Mouse (Mus musculus) kidney, adult 9 months (tissue): ENCODE data around the gene Bicc1.

Source experiments
- DNase-seq: peaks from one replicate; pipeline ENCODE4 v3.0.0; 2022

Gene Bicc1

DNA sequence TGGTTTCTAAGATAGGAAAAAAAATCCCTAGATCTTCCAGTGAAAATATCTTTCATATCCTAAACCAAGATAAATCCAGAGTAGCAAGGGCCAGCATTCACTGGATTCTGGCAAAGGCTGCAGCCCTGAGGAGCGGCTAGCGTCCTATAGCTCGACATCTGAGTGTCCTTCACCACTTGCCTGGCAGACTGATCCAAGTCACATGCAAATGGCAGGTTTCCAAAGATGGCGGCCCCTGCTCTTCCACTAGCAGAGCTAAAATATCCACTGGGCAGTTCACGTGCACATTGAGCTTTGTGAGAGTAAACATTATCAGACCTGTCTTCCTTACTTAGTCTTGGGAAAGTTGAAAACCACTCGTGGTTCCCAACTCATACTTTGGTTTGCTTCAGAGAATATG lies 222.1 kb downstream of the Bicc1 start:
- DNase-seq = peak; percentile 17

DNA sequence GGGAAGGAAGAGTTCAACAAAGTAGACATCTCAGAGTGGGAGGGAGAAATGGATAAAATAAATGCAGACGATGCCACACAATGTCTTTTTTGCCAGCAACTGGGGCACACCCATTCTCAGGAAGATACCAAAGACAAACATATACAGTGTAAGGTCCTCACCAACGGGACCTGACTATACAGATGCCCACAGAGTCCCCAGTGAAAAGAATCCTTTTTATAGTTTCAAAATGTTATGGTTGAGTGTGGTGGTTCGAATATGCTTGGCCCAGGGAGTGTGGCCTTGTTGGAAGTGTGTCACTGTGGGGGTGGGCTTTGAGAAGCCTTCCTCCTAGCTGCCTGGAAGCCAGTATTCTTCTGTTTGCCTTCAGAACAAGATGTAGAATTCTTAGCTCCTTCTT lies 223.5 kb downstream of the Bicc1 start:
- DNase-seq = no peak

DNA sequence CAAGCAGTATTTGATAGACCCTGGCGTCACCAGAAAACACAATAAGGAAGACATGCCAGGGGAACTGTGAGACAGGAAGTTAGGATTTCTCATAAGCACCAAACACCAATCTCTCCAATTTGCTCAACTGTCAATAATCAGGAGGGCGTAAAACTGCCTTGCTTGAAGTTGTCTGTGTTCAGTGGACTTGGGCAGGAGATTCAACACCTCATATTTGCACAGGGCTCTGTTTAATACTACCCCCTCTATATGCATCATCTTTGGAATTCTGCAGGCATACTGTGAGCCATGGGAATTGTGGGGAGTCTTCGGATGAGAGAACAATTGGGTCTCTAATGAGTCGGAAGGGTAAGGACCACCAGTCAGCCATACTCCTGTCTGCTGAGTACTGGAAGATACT lies 233.4 kb downstream of the Bicc1 start:
- DNase-seq = no peak

DNA sequence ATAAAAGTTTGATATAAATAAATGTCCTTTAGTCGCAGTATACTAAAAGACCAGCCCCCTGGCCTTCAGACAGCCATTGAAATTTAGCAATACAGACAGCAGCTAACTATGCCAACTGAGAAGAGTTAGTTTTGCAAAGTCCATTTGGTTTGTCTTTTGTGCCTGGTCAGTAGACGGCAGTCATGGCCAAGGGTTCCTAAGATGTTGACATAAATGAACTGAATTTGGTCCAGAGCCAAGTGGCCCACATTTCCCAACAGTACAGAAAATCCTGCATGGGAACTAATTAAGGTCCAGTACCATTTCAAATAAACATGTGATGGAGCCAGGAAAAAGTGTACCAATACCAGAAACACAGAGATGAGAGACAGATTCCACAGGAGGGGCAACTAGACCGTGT lies 235.2 kb downstream of the Bicc1 start:
- DNase-seq = no peak

DNA sequence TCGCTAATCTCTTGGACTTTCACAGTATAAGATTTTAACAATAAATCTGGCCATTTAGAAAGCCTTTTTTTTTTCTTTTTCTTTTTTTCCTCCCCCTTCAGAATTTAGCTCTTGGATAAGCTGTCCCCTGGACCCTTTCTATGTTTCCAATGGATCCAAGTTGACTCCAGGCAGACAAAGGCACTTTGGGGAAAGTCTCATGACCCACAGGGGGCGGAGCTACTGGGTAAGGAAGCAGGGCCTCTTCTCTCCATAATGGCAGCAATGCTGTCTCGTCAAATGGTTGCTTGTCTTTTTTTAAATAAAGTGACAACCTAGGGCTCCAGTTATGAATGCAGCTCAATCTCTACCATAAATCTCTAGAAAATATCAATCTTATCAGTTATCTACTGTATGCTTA lies 235.6 kb downstream of the Bicc1 start:
- no peak for DNase-seq

DNA sequence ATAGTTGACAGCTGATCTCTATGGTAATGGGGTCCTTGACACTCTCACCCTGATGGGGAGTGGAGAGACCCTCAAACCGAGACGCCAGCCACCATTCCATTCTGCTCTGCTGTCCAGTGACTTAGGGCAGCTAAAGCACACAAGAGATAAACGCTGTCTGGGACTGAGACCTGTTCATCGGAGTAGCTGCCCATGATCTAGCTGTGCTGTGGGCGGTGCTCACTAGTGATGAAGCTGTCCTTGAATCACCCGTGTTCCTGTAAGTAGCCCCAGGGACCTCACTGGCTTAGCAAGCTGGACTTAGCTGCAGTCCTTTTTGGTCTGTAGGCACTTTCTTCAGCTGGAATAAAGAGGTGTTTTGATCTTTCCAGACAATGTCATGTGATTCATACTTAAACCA lies 238.0 kb downstream of the Bicc1 start:
- no peak for DNase-seq

DNA sequence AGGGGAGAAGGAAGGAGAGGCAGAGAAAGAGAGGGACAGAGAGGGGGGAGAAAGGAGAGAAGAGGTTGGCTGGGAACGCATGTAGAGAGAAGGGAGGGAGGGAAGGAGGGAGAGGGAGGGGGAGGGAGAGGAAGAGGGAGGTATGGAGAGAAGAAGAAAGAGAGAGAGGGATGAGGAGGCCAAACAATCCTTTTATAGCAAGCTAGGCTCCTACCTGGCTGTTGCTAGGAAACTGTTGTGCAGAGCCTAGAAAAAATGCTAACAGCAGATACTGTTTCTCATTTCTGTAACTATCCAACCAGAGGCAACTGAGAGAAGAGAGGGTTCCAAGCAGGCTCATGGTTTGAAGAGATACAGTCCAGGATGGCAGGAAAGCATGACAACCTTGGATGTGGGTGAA lies 239.6 kb downstream of the Bicc1 start:
- DNase-seq = no peak

DNA sequence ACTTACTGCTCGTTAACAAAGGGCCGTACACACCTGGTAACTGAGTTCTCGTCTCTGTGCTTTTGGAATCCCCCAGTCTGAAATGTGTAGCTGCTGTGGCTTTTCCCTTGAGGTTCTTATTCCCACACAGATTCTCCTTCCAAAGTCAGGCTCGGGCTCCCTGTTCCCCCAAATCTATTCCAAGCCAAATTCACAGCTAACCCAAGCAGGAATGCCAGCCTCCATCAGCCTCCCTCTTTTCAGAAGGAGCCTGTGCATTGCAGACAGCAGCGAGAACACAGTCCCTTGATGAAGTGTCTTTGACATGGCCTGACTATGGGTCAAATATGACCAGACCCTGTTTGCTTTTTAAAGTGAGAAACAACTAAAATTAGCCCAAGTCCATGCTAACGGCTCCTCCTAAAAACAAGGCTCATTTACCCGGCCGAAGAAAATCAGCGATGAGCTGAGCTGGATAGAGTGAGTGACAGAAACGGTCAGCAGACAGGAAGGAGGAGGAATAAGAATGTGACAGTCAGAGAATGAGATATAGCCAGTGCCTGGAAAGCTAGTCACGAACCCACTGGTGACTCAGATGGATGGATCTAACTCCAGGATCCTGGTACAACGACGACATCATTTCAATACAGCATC lies 240.4 kb downstream of the Bicc1 start:
- no peak for DNase-seq

DNA sequence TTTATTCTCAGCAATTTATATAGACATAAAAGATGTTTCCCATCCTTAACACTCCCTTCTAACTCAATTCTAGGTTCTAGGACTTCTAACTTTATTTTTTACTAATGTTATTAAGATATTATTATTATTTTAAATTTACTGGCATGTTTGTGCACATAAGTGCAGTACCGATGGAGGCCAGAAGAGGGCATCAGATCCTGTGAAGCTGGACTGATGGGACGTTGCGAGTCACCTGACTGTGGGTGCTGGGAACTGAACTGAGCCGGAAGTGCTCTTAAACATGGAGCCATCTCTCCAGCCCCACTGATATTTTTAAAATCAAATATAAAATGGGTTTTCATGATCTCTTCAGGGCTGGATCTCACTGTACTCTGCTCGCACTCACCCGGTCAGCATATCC lies 242.8 kb downstream of the Bicc1 start:
- no peak for DNase-seq

DNA sequence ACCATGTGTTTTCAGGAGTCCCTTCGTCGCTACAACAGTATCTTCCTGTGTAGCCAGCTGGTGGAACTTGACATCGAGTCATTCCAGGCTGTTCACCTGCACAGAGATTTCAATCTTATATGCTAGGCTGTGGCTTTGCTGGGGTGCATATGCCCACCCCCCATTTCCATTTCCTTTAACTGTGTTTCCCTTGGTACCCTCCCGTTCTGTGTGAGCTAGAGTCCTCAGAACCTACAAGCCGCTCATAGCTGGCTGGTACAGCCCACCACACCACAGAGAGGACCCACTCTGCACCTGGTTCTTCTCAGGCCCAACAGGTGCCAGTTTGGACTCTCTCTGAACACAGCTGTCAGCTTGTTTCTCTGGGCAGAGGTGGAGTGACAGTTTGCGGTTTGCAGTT lies 244.4 kb downstream of the Bicc1 start:
- DNase-seq = no peak

DNA sequence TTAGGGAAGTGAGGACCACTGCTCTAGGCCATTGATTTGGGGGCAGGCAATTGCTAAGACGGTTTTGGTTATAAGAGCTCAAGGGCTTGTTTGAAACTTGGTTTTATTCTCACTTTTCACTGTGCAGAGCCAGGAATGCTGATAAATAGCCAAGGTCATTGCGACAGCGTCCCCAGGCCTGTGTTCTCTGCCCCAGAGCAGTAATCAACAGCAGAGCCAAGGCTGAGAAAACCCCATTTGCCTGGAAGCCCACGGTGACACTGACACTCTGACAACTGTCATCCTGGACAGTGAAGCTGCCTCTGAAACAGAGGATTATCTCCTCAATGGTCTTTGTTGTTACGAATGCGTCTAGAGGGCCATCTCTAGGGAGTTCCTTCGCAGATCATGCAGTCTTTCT lies 255.6 kb downstream of the Bicc1 start:
- no peak for DNase-seq

DNA sequence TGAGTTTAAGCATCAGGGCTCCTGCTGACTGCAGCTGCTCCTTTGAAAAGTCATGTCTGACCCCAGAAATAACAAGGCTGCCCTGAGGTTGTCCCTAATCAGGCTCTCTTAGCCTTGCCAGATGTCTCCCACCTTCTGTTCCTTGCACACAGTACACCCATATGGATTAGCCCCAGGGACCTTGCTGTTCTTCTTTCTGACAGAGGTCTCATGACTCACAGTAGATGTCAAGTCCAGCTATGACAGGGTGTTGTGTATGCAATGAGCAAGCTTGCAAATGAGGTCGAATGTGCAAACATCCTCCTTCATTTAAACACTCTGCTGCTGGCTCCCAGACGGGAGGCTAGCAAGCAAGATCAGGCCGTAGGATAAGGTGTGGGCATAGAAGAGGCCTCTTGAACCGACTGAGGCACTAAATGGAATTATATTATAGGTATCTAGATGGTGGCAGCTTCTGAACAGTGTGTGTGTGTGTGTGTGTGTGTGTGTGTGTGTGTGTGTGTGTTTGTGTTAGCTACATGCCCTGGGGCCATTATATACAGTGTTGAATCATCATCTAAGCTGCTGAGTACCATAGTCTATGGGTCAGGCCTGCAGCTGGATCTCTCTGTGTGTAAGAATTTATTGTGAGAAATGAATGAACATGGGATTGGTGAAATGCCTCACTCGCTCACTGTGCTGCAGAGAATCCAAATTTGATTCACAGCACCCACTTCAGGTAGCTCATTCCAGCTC lies 256.6 kb downstream of the Bicc1 start:
- DNase-seq = no peak

DNA sequence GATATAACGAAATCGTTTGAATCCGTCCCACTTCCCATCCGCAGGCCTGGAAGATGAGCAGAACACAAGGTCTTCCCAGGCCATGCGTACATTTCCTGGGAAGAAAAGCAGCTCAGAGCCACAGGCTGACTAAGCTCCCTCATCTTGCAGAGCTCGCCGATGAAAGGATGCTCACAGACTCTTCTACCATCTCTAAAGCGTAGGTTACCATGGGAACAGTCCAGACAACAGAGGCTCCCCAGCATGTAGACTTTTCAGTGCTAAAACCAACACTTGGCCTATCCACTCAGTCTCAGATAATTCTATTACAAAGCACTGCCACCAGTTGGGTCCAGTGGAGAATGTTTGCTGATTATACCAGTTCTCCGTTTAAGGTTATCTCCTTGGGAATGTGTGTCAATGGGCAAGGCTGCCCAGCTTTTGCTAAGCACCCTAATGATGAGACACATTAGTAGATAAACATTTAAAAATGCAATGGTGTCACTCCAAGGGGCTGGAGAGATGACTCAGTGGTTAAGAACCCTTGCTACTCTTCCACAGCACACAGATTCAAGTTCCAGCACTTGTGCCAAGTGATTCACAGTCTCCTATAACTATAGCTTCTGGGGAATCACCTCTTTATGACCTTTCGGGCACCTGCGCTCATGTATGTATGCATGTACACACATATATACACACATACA lies 258.2 kb downstream of the Bicc1 start:
- DNase-seq = no peak

DNA sequence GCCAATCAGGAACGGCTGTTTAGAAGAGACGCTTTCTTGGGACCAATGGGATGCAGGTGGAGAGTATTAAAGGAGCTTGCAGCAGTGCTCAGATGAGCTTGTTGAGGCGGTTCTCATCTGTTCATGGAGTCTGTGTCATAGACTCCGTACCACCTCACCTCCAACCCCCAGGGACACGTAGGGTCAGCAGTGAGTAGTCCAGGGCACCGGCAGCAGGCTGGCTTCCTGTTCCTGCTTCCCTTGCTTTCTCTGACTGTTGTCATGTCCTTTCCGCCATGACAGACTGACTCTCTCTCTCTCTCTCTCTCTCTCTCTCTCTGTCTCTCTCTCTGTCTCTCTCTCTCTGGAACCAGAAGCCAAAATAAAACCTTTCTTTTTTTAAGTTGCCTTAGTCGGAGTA lies 263.6 kb downstream of the Bicc1 start:
- DNase-seq = no peak

DNA sequence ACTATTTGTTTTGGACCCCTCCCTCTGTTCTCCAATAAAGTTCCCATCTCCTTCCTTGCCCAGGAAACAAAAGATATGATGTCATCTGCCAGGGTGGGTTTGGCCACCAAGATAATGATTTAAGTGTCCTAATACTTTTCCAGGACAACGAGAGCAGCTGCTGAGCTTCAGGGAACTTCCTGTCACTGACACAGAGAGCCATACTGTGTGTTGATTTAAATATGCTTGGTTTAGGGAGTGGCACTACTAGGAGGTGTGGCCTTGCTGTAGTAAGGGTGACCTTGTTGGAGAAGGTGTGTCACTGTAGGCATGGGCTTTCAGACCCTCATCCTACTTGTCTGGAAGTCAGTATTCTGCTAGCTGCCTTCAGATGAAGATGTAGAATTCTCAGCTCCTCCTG lies 281.5 kb downstream of the Bicc1 start:
- DNase-seq = no peak

DNA sequence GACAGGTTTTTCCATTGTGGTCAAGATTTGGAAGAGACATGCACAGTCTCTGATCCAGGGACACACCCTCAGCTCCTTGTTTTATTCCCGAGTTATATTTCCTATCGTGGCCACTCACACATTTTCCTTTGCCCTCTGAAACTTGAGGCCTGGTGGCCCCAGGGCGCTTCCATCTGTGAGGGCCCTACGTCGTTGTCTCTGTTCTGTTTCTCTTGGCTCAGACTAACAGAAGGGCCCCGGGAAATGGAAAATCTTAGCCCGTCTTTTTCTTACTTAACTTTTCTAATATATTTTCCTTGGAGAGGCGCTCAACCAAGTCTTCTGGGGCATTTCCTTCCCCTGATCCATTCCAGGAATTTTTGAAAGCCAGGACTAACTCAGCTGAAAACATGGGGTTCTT lies 281.9 kb downstream of the Bicc1 start:
- DNase-seq = peak; percentile 7

DNA sequence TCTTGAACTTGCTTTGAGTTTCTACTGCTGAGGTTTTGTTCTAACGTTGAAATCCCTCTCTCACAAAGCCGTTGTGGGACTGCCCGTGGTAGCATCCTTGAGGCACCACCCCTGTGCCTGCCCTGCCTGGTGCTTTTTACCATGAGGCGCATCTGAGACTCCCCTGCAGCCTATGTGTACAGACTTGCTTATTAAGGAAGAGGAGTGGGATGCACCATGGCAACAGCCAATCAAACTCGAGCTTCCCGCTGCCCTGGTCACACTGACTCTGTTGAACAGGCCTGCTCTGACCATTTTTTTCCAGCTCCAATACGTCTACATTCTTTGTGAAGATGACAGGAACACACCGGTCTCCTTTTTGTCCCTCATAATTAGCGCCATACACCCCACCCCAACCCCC lies 283.0 kb downstream of the Bicc1 start:
- no peak for DNase-seq

DNA sequence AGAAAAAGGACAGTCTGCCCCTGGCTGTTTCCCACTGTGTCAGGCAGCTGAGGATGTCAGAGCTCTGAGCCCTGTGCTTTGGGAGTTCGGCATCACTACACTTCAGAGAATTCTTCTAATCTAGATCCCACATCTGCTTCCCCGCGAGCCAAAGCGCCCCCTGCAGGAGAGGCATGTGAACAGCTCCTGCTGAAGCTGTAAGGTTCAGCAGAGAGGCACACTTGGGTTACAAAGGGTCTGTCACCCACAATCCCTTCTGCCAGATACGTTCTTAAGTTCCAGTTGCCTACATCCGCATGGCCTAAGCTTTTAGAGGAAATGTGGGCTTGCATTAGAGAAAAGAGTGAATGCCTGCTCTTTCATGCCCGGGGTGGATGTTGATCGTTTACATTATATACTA lies 283.4 kb downstream of the Bicc1 start:
- no peak for DNase-seq

DNA sequence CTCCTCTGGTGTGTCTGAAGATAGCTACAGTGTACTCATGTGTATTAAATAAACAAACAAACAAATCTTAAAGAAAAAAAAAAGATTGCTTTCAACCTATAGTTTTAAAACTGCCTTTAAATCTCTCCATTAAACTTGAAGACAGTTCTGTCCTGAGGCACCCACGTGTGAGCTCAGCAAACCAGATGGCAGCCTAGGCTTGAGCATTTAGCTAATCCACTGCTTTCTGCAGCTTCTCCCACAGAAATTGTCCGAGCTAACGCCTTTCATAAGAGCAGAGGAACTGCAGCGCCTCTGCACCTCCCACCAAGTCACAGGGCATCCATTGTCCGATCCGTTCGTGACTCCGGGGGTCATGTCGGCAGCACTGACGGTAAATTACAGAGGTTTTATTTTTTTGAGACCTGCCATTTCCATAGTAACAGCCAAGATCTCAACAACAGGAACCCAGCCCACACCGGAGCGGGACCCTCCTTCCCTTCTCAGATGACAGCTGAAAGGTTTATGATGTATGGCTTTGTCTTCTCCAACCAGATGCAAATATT lies 284.4 kb downstream of the Bicc1 start:
- no peak for DNase-seq
